Mouse (Mus musculus): ENCODE measurements around the gene Mnat1.
"Not testable (repeated sequence)": the region's sequence is repeated elsewhere in the genome, so short reads cannot be mapped to it uniquely, and the experiment has no call there.

Gene Mnat1

DNA sequence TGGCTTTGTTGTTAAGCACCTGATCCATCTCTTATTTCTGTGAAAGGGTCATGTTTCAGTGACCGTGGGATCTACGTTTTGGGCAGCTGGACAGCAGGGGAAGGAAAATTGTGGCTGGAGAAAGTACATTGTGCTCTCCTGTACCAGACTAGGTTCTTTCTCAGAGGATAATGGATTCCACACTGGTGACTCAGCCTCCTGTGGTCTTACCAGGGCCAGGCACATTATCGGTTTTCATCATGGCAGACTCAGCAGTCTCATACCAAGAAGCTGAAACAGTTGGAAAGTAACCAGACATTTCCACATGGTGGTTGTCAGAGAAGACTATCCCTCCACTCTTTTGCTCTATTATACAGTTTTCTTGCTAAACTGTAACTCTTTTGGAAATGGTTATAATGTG, 23.7 kb downstream of the Mnat1 start:
- DNase-seq (ENCODE audit: low spot score) = no peak

DNA sequence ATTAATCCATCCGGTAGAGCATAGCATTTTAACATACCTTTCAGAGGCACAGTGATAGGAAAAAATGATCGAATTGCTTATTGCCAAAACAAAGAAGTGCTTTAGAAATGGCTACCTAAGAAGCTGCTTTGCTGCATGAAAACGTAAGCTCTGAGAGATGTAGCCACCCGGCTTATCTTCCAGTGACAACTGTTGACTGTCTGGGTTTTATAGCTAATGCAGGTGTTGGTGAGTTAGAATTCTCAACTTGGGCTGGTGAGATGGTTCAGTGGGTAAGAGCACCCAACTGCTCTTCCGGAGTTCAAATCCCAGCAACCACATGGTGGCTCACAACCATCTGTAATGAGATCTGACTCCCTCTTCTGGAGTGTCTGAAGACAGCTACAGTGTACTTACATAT, 27.5 kb downstream of the Mnat1 start:
- DNase-seq (ENCODE audit: low spot score) = not testable (repeated sequence)

DNA sequence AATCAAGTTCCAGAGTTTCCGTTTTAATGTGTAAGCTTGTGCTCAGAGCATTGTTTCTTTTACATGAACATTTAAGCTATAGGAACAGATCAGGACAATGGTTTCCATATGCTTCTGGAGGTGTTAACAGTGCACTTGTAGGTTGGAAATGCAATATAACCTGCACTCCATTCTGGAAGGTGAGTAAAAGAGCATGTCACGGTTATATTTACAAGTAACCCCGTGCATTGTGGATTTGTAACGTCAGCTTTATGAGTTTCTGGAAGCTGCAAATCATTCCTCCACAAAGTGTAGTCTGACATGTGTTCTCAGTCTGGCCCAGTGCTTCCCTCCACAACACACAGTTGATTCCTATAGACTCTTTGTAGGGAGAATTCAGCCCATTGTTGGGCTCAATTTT, 30.6 kb downstream of the Mnat1 start:
- no peak for DNase-seq (ENCODE audit: low spot score)

DNA sequence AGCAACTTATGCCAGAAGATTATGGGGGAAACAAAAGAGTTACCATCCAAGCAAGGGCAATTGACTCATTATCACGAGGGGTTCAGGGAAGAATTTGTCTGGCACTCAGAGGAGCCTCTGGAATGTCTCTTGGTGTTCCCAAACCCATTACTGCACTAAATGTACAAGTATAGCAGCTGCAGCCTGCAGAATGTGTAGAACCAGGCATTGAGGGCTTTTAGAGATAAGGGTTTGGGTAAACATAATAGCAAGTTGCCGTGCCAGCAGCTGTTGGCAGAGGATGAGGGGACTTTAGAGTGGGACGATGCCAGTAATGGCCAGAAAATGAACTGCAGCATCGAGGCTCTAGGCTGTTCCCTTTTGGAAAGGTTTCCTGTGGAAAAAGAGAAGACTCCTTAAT, 36.8 kb downstream of the Mnat1 start:
- DNase-seq (ENCODE audit: low spot score) = no peak

DNA sequence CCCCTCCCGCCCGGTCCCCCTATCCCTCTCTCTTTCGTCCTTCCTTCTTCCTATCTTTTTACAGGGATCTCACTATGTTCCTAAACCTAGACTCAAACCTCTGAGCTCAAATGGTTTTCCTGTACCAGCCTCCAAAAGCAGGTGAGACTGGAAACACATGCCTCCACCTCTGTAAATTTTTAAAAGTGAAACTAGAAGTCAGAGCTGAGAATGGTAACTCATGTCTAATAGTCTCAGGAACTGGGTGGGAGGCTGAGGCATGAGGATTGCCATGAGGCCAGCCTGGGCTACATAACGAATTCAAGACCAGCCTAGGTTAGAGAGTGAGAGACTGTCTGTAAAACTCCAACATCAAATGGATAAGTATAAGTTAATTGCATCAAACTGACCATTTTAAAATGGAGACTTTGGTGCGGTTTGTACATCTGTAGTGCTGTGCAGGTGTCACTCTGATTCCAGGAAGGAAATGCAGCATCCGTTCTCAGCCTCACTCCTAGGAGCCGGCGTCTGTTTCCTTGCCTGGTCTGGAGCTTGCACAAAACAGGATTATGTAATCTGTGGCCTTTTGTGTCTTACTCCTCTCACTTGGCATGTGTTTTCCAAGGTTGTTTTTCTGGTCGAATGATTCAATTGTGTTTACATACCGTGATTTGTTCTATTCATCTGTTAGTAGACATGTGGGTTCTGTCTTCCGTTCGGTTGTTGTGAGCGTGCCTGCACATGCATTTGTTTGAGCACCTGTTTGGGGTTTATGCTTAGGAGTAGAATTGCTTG, 39.1 kb downstream of the Mnat1 start:
- no peak for DNase-seq (ENCODE audit: low spot score)

DNA sequence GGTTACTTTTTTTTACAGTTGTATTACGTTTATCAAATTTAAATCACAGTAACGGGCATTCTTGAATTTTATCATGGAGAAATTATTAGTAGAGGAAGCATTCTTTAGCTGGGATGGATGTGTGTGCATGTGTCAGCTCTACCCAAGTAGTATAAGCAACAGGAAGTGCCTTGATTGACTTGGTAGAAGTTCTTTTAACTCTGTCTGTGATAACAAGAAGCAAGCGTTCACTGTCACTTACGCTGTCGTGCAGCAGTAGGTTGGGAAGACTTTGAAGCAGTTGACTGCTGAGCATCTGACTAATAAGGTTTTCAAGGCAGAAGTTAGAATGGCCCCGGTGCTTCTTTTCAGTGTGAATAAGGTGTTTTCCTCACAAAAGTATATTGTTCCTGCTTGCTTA, 47.3 kb downstream of the Mnat1 start:
- DNase-seq (ENCODE audit: low spot score) = no peak

DNA sequence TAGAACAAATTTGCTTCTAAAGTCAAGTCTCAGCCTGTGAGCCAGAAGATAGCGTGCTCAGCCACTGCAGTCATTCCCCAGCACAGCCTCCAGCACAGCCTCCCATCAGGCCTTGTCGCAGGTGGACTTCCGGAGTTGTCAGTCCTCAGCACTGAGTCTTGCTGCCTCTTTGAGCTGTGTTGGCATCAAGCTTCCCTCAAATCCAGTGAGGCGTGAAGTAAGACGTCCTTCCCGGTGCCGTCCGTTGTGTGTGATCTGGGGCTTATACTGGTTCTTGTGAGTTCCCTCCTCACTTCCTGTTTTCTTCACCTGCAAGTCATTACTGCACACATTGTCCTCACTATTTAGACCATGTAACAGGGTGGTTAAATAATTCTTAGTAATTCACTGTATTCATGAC, 60.4 kb downstream of the Mnat1 start:
- no peak for DNase-seq (ENCODE audit: low spot score)

DNA sequence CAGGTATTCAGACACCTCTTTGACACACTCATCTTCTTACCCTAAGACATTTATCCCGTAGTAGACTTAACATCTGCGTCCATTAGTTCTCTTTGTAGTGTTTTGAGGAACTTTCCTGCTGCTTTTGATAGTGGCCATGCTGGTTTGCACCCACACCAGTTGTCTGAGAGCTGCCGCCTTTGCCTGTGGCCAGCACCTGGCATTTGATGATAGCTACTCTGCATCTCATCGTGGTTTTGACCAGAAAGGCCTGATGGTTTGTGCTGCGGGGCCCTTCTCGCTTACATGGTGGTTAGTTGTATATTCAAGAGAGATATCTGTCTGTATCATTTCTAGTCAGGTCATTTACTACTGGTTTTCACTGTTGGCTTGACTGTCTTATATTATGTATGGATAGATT, 73.8 kb downstream of the Mnat1 start:
- DNase-seq (ENCODE audit: low spot score) = no peak

DNA sequence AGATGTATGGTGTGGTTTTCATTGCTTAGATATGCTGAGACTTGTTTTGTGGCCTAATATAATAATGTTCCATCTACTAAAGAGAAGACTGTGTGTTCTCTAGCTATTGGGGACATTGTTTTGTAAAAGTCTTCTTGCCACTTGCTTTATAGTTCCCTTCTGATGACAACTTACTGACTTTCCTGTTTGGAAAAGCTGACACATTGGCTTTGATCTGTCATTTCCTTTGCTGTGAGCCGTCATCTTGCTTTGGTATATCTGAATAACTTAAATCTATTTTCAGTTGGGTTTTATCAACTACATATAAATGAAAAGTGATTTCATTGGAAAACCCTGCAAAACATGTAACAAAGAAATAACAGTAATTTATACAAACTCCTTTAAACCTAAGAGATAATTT, 74.9 kb downstream of the Mnat1 start:
- DNase-seq (ENCODE audit: low spot score) = no peak

DNA sequence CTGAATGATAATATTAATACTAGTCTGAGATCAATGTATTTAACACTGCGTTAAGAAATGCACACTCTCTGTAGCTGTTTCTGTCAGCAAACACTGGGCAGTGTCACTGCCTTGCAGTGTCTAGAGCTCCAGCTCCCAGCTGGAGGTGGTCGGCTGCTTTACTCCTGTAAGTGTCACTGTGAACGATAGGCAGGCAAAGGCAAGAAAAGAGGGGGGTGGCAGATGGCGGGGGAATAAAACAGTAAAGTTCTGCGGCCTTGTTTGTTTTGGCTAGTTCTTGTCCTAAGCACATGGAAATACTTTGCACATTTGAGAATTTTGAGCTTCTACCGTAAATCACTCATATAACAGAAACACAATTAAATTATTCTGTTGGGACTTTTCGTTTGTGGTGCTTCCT, 75.9 kb downstream of the Mnat1 start:
- peak; percentile 29 for DNase-seq (ENCODE audit: low spot score)

DNA sequence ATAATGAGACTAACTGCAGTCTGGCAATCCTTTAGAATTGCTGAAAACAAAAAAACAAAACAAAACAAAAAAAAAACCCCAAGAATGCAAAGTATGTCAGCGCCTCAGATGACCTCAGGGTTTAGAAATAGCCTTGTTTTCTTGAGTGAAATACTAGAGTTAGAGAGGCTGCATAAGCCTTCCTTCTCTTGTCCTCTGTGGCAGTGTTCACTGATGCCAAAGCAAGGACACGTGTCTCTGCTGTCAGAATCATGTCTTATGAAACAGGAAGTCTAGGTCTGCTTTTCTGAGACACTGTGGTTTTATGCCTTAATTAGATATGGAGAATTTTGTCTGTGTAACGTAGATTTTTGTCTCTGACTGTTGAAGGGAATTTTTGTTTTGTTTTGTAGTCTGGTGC, 78.1 kb downstream of the Mnat1 start:
- DNase-seq (ENCODE audit: low spot score) = peak; percentile 33

DNA sequence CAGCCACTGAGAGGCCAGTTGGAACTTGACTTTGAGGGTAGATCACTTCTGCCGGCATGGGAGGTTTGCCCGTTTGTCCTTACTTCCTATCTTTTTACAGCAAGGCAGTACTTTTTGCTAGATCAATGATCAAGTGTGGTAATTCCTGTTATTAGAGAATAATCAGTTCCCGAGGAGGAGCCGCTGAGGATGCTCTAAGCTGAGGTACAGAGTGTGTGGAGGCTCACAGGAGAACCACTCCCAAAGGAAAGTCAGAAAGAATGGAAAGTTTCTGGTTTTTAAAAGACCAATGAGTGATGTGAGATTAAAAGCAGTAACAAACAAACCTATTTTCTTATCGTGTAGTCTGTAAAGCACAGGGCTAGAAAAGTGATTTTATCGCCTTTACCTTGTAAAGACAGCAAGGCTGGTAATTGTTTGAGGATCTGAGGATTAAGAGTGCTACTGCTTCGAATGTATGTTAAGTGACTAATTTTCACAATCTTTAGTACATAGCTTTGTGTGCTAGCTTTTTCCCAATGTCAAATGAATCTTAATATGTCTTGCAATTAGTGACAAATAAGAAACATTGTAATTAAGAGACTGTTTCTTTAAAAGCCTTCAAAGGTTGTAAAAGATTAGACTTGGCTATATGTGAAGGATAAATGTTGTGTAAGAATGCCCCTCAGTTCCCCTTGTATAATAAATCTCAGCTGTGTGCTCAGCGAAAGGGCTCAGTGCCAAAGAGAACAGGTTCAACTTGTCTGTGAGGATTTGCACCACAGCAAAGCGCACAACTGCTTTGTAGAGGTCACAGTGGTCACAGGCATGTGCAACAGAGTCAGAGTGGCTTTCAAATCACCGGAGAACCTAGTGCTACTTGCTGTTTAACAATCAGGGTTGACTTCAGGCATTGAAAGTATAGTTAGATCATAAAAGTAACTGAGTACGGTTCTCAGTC, 82.5 kb downstream of the Mnat1 start:
- DNase-seq (ENCODE audit: low spot score) = no peak

DNA sequence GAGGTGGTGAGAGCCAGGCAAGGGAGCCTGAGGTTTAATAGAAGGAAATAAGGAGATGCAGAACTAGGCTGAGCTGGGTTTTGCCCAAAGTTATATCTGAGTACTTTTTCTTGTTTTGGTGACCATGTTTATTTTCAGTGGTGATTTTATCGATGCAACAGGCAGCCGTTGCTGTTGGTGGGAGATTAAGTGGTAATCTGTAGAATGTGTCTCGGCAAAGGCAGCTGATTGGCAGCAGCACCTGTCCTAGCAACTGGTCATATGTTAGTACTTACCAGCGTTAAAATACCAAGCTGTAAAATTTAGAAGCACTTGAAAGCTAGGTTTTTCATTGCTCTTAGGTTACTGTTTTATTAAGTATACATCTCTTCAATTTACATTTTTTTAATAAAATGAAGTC, 83.5 kb downstream of the Mnat1 start:
- no peak for DNase-seq (ENCODE audit: low spot score)

DNA sequence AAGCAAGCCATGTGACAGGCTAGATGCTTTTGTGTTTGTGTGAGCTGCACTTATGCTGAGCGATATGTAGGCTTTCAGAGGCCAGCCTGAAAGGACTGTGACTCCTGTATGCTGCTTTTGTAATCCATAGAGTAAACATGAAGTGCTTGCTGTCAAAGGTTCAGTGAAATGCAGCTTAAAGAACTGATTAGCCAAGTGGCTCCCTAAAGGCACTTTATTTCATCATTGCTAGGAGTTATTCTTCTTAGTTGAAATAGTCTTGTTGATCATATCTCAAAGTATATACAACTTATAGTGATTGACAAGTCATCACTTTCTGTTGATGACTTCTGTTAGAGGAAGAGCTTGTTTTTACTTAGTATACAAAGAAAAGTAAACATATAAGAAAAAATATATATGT, 83.9 kb downstream of the Mnat1 start:
- no peak for DNase-seq (ENCODE audit: low spot score)

DNA sequence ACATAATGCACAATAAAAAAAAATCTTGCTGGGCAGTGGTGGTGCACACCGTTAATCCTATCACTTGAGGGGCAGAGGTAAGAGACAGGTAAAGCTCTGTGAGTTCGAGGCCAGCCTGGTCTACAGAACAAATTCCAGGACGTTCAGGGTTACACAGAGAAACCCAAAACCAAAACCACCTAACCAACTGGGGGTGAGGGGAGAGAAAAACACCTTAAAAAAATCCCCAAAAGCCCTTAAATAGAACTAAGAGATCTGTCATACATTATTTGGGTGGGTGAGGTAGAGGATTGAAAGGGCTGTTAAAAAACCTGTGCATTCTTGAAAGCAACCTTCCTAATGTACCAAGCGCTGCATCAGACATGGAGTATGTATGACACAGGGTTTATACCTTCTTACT, 85.0 kb downstream of the Mnat1 start:
- DNase-seq (ENCODE audit: low spot score) = no peak

DNA sequence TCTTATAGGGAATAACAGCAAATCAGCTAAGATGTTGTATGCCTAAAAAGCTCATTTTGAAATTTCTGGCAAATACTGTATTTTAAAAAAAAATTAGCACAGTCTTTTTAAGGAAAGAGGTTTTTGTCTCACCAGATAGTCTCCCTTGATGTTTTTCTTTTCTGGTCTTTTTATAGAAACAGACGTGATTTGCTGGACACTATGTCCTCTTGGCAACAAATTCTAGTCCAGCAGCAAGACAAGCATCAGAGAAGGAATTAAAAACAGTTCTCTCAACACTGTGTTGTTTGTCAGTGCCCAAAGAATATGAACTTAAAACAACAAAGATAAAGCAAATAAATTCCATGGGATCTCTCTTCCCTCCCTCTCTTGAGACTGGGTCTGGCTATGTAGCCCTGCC, 85.6 kb downstream of the Mnat1 start:
- DNase-seq (ENCODE audit: low spot score) = no peak

DNA sequence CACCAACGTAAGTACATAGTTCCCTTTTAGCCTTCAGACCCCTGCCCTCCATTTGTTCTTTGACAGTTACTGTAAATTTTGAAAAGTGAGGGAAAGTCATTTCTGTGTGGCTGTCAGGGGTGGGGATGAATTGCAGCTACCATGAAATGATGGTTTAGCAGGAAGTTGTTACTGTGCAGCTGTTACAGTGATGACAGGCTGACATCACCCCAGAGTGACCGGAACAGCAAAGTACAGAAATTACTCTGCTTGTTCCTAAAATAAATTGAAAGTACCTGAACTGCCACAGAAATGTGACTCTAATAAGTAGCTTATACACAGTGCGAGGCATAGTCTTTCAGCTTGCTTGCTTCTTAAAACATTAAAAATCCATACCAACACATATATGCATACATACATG, 86.9 kb downstream of the Mnat1 start:
- DNase-seq (ENCODE audit: low spot score) = no peak

DNA sequence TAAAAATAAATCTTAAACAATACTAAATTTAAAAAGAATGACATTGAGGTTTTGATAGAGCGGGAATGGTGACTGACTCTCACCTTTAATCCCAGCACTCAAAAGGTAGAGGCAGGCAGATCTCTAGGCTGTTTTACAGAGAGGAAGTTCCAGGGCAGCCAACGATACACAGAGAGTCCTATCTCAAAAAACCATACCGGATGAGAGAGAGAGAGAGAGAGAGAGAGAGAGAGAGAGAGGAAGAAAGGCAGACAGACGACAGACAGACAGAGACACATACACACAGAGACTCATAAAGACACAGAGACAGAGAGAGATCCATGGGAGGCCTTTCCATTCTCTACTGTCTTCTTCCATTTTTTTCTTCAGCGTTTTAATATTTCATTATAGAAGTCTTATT, 92.3 kb downstream of the Mnat1 start:
- DNase-seq (ENCODE audit: low spot score) = no peak

DNA sequence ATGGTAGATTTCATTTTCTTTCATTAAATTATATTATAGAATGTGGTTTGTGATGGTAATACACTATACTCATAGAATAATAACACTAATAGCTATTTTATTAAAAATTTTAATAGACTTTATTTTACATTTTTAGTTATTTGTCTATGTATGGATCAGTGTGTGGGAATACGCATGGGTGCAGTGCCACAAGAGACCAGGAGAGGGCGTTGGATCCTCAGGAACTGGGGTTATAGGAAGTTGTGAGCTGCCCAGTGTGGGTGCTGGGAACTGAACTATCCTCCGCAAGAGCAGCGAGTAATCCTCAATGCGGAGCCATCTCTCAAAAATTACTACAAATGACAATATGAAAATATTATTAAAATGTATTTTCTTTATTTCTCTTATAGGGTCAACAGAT, 95.1 kb downstream of the Mnat1 start:
- no peak for DNase-seq (ENCODE audit: low spot score)

DNA sequence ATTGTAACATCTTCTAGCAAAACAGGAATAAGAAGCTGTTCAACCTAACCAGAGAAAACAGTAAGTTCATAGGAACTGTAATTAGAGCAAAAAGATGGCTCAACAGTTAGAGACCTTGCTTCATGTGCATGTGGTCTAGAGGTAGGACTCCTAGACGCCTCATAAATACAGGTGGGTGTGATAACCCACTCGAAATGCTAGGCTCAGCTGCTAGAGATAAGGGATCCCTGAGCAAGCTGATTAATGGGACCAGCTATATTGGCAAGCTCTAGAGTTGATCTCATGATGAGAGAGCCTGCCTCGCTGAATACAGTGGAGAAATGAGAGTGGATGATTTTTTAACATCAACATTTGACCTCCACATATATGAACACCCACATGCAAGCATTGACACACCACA, 97.7 kb downstream of the Mnat1 start:
- DNase-seq (ENCODE audit: low spot score) = no peak

DNA sequence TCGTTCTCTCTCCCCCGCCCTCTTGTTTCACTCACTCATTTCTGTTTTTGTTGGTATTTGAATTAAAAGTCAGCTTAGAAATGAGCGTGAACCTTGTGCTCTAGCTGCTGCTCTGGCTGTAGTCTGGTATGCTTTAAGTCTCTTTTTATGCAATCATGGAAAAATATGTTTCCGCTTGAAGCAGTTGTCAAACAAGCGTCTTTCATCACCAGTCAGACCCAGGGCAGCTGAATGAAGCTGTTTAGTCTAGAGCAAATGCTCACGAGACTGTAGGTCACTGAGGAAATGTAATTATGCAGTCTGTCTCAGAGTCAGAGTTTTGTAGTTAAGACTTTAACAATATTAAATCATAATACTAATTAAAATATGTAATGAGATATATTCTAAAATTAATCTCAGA, 100.4 kb downstream of the Mnat1 start:
- peak; percentile 23 for DNase-seq (ENCODE audit: low spot score)

DNA sequence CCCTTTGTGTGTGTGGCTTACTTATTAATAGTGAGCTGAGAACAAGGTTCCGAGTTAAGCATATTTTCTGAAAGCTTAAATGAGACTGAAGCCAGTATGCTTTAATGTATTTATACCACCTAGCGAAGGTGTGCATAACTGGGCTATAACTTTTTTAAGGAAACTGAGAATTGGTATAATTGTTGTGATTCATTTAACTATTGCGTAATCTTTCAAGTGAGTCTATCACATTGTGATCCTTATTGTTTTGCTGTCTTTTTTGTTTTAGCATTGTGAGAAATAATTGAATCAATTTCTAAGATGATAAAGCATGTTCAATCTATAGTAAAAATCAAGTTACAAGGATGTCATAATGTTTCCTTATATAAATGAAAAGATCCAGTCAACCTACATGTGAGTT, 104.9 kb downstream of the Mnat1 start:
- no peak for DNase-seq (ENCODE audit: low spot score)

DNA sequence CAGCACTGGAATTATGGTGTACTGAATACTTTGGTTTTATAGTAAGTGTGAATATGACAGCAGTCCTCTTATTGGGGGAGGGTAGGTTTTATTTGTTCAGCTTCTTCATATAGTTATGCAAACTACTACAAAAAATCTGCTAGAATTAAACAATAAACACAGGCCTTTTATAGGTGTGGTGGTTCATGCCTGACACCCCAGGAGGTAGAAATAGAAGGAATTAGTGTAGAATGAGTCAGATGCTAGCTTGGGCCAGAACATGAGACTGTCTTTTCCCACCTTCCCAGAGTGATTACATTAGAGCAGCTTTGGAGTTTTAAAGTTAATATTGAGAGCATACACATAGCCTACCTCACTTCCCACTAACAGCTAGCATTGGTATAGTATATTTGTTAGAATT, 106.7 kb downstream of the Mnat1 start:
- no peak for DNase-seq (ENCODE audit: low spot score)

DNA sequence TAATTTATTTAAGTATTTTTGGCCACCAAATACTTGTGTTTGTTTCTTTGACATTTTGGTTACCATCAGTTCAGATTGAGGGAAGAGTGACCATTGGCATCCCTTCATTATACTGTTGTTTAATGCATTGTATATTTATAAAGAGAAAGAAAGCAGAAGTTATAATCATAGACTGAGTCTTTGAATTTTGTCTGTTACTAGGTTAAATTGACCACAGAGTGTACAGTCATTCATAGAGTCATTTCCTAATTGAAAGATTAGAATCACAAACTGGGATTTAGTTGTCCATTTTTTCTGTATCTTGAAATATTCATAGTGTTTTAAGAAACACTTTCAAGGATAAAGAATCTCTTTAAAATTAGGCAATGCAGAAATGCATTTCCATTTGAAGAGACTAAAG, 108.0 kb downstream of the Mnat1 start:
- no peak for DNase-seq (ENCODE audit: low spot score)

All from embryo, embryonic 10.5 days (tissue).